Mouse (Mus musculus) stomach, postnatal 0 days (tissue): ENCODE measurements around the gene A630023A22Rik. TPM values are rescaled to one million over a fixed set of nuclear protein-coding genes. Genes with fewer than 3 reads are reported as not detected.

Experiments
- ATAC-seq: fragments of 200-750 bp; cut with Nextera tagmentation; 2 replicates; pipeline ENCODE4 v1.8.0; 2017; ENCODE audit not compliant: low FRiP score, low TSS enrichment
- DNase-seq: peaks from one replicate; pipeline ENCODE4 v3.0.0-alpha.2; 2016; ENCODE audit warnings: low spot score
- H3K27ac ChIP-seq: fragments of 300-500 bp; sonication (generic); replicated peaks from 2 replicates; pipeline ENCODE4 v1.5.1; 2014; ENCODE audit warnings: mild to moderate bottlenecking, control low read depth
- H3K27me3 ChIP-seq: fragments of 300-500 bp; sonication (generic); 2 replicates; pipeline ENCODE4 v1.6.1; 2014; ENCODE audit warnings: low read length; ENCODE audit not compliant: control insufficient read depth, insufficient read depth
- H3K36me3 ChIP-seq: fragments of 300-500 bp; sonication (generic); 2 replicates; pipeline ENCODE4 v1.6.1; 2014; ENCODE audit warnings: low read length, mixed read lengths; ENCODE audit not compliant: control insufficient read depth, insufficient read depth
- H3K4me1 ChIP-seq: fragments of 300-500 bp; sonication (generic); replicated peaks from 2 replicates; pipeline ENCODE4 v1.6.1; 2014; ENCODE audit warnings: antibody characterized with exemption; ENCODE audit not compliant: control insufficient read depth, insufficient read depth
- H3K4me2 ChIP-seq: fragments of 300-500 bp; sonication (generic); replicated peaks from 2 replicates; pipeline ENCODE4 v1.6.1; 2014; ENCODE audit warnings: low read depth, mild to moderate bottlenecking, control low read depth, moderate library complexity
- H3K4me3 ChIP-seq: fragments of 300-500 bp; sonication (generic); 2 replicates; pipeline ENCODE4 v1.5.1; 2014; ENCODE audit warnings: low read depth, low read length, control low read depth
- H3K9ac ChIP-seq: fragments of 300-500 bp; sonication (generic); 2 replicates; pipeline ENCODE4 v1.6.1; 2014; ENCODE audit warnings: mild to moderate bottlenecking, low read length, control low read depth, mixed read lengths
- H3K9me3 ChIP-seq: fragments of 300-500 bp; sonication (generic); 2 replicates; pipeline ENCODE4 v1.6.1; 2016; ENCODE audit warnings: low read length; ENCODE audit not compliant: control insufficient read depth
- CTCF ChIP-seq: IDR thresholded peaks from 2 replicates; pipeline ENCODE4 v1.5.1; 2016; ENCODE audit warnings: antibody characterized with exemption, low read depth, mild to moderate bottlenecking, moderate library complexity
- EP300 ChIP-seq: optimal IDR thresholded peaks from 2 replicates; pipeline ENCODE3; 2016; ENCODE audit warnings: antibody characterized with exemption
- WGBS: fragments of 180-500 bp; shearing (Covaris S2); extraction: QIAGEN DNeasy Blood & Tissue Kit; methylation state at CpG from one replicate; pipeline ENCODE4 v1.1.7; 2014; 5-methylcytosine and 5-hydroxymethylcytosine counted together
- polyA plus RNA-seq: library from polyadenylated mRNA; unstranded; fragments of >200 nt; fragmentation: Nextera tagmentation; extraction: Ambion mirVana; gene quantifications from 2 replicates; pipeline ENCODE4 v1.2.1, GENCODE M21; 2015

The A630023A22Rik gene
- polyA plus RNA-seq, 1 experiment from 2014 or later, result 0.15 TPM

- no peak overlapping the region for H3K4me2 ChIP-seq
- 14% methylated on average over 11 of the region's 11 CpGs for WGBS
- H3K4me1 ChIP-seq, result no peaks in the 10 kb centered on the region
- no peak overlapping the region for H3K27ac ChIP-seq
- no peaks in the 10 kb centered on the region for H3K27me3 ChIP-seq
- H3K9me3 ChIP-seq, result no peaks in the 10 kb centered on the region
- peak; percentile 85 for DNase-seq
- peak; percentile 84 for ATAC-seq
- H3K36me3 ChIP-seq, result no peaks in the 10 kb centered on the region
- no peak overlapping the region for H3K9ac ChIP-seq
- no peak overlapping the region for H3K4me3 ChIP-seq
- TF ChIP-seq CTCF (peak; percentile 98), EP300 (no peak)
Observed at GRCm38 (mm10) chr14:34080321-34080997, 22.1 kb downstream of the A630023A22Rik start.

GRCm38 (mm10) chr14:34078293-34078692, 24.3 kb downstream of the A630023A22Rik start:
- H3K4me2 ChIP-seq, result no peak overlapping the region
- no peak overlapping the region for H3K4me3 ChIP-seq
- H3K9me3 ChIP-seq, result no peaks in the 10 kb centered on the region
- H3K27ac ChIP-seq, result no peak overlapping the region
- no peaks in the 10 kb centered on the region for H3K4me1 ChIP-seq
- H3K27me3 ChIP-seq, result no peaks in the 10 kb centered on the region
- ATAC-seq, result no peak
- WGBS, result 69% methylated on average over 4 of the region's 4 CpGs
- no peak for TF ChIP-seq EP300
- no peak for TF ChIP-seq CTCF
- no peak overlapping the region for H3K9ac ChIP-seq
- no peaks in the 10 kb centered on the region for H3K36me3 ChIP-seq
- DNase-seq, result no peak

- TF ChIP-seq CTCF (no peak; the same call in 1 of the 2 replicates), EP300 (no peak)
- H3K4me1 ChIP-seq, result no peaks in the 10 kb centered on the region
- no peaks in the 10 kb centered on the region for H3K9me3 ChIP-seq
- no peaks in the 10 kb centered on the region for H3K27me3 ChIP-seq
- no peak overlapping the region for H3K9ac ChIP-seq
- no peak overlapping the region for H3K4me3 ChIP-seq
- H3K4me2 ChIP-seq, result no peak overlapping the region
- no peak for DNase-seq
- no peak for ATAC-seq
- WGBS, result 68% methylated on average over 5 of the region's 5 CpGs
- H3K36me3 ChIP-seq, result no peaks in the 10 kb centered on the region
- H3K27ac ChIP-seq, result no peak overlapping the region
Observed at GRCm38 (mm10) chr14:34077222-34077621, 25.3 kb downstream of the A630023A22Rik start.

- TF ChIP-seq EP300 (no peak), CTCF (no peak)
- no peaks in the 10 kb centered on the region for H3K4me1 ChIP-seq
- no peaks in the 10 kb centered on the region for H3K36me3 ChIP-seq
- WGBS, result 43% methylated on average over 4 of the region's 4 CpGs
- DNase-seq, result no peak
- H3K27me3 ChIP-seq, result no peaks in the 10 kb centered on the region
- H3K27ac ChIP-seq, result no peak overlapping the region
- no peak overlapping the region for H3K4me2 ChIP-seq
- H3K9me3 ChIP-seq, result no peaks in the 10 kb centered on the region
- H3K4me3 ChIP-seq, result no peak overlapping the region
- ATAC-seq, result no peak
- no peak overlapping the region for H3K9ac ChIP-seq
Observed at GRCm38 (mm10) chr14:34075346-34075745, 27.2 kb downstream of the A630023A22Rik start.

- Histone ChIP-seq H3K4me1 (no peaks in the 10 kb centered on the region), H3K4me2 (no peak overlapping the region), H3K27ac (no peak overlapping the region), H3K9ac (no peak overlapping the region), H3K4me3 (no peak overlapping the region), H3K36me3 (no peaks in the 10 kb centered on the region), H3K27me3 (no peaks in the 10 kb centered on the region), H3K9me3 (no peaks in the 10 kb centered on the region)
- DNase-seq (no peak), ATAC-seq (no peak)
- TF ChIP-seq CTCF, result peak; percentile 28
- TF ChIP-seq EP300, result no peak
- whole genome bisulfite sequencing, result 77% methylated on average over 6 of the region's 6 CpGs
Observed at GRCm38 (mm10) chr14:34071665-34072064, 30.9 kb downstream of the A630023A22Rik start.

- Histone ChIP-seq H3K9me3 (no peaks in the 10 kb centered on the region), H3K4me2 (no peak within 1 kb of the TSS), H3K27me3 (no peaks in the 10 kb centered on the region), H3K4me3 (no peak within 1 kb of the TSS), H3K9ac (no peak within 1 kb of the TSS), H3K4me1 (no peaks in the 10 kb centered on the region), H3K27ac (no peak within 1 kb of the TSS), H3K36me3 (no peaks in the 10 kb centered on the region)
- ATAC-seq (no peak), DNase-seq (no peak)
- WGBS, result 89% methylated on average over 6 of the region's 6 CpGs
- no peak for TF ChIP-seq EP300
- TF ChIP-seq CTCF, result no peak
Observed at GRCm38 (mm10) chr14:34052516-34052915, 50.0 kb downstream of the A630023A22Rik start, which contains the start of gene Antxrl. Gene Antxrl, plus strand, starts transcription at chr14:34052707.
